Mouse (Mus musculus): ENCODE data around the gene Helt.

DNA sequence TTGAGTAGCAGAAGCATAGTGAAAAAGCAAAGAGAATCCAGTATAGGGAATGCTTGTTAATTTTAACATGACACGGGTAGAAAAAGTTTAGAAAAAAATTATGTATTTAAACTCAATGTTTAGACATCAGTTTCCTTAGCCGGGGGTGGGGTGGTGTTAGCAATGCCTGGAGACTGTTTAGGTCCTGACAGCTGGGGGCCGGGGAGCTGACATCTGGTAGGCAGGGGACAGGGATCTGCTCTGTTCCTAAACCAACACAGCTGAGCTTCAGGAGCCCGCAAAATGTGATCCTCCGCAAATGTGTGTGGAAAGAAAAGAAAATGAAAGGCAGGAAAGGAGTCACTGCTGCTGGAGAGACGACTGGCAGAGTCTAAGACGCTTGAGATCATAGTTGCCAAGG, 51.5 kb downstream of the Helt start:
- TF ChIP-seq POLR2A (IDR thresholded peaks at IDR 0.05; ENCODE audit: control insufficient read depth, low read depth, low read length) (no peak), CTCF (IDR thresholded peaks at IDR 0.05; ENCODE audit: control insufficient read depth, insufficient read depth, insufficient replicate concordance, low read depth, low read length) (no peak)

Data from testis, adult 2 months (tissue).